Mouse (Mus musculus) stomach, embryonic 15.5 days (tissue): ENCODE data around the gene BC107364. TPM values are rescaled to one million over a fixed set of nuclear protein-coding genes. Genes with fewer than 3 reads are reported as not detected.
A peak's percentile ranks its signal among the peaks of the same experiment; 100 is the strongest.
"Not testable (repeated sequence)": the region's sequence is repeated elsewhere in the genome, so short reads cannot be mapped to it uniquely, and the experiment has no call there.

Source experiments
- ATAC-seq: fragments of 200-750 bp; cut with Nextera tagmentation; 2 replicates; pipeline ENCODE4 v1.8.0; 2017; ENCODE audit warnings: low read depth, moderate number of reproducible peaks, moderate TSS enrichment; ENCODE audit not compliant: insufficient read depth, low FRiP score
- H3K27ac ChIP-seq: fragments of 300-500 bp; sonication (generic); 2 replicates; pipeline ENCODE4 v1.5.1; 2015; ENCODE audit warnings: mild to moderate bottlenecking, inconsistent platforms
- H3K27me3 ChIP-seq: fragments of 300-500 bp; sonication (generic); replicated peaks from 2 replicates; pipeline ENCODE4 v1.6.1; 2015; ENCODE audit warnings: inconsistent platforms
- H3K36me3 ChIP-seq: fragments of 300-500 bp; sonication (generic); 2 replicates; pipeline ENCODE4 v1.6.1; 2015; ENCODE audit warnings: inconsistent platforms
- H3K4me1 ChIP-seq: fragments of 300-500 bp; sonication (generic); 2 replicates; pipeline ENCODE4 v1.6.1; 2015; ENCODE audit warnings: inconsistent platforms
- H3K4me2 ChIP-seq: fragments of 300-500 bp; sonication (generic); 2 replicates; pipeline ENCODE4 v1.6.1; 2015; ENCODE audit warnings: mild to moderate bottlenecking, inconsistent platforms
- H3K4me3 ChIP-seq: fragments of 300-500 bp; sonication (generic); replicated peaks from 2 replicates; pipeline ENCODE4 v1.5.1; 2015; ENCODE audit warnings: inconsistent platforms
- H3K9ac ChIP-seq: fragments of 300-500 bp; sonication (generic); 2 replicates; pipeline ENCODE4 v1.6.1; 2015; ENCODE audit warnings: inconsistent platforms
- H3K9me3 ChIP-seq: fragments of 300-500 bp; sonication (generic); 2 replicates; pipeline ENCODE4 v1.6.1; 2016; ENCODE audit warnings: inconsistent platforms
- WGBS: fragments of 180-500 bp; shearing (Covaris S2); methylation state at CpG from one replicate; pipeline ENCODE4 v1.1.7; 2015; 5-methylcytosine and 5-hydroxymethylcytosine counted together
- polyA plus RNA-seq: library from polyadenylated mRNA; unstranded; fragments of >200 nt; fragmentation: Nextera tagmentation; extraction: Ambion mirVana; gene quantifications from 2 replicates; pipeline ENCODE4 v1.2.1, GENCODE M21; 2015

Gene BC107364
- polyA plus RNA-seq, 1 experiment from 2014 or later = 0.37 TPM

- H3K4me1 ChIP-seq, H3K9ac ChIP-seq, H3K27me3 ChIP-seq, H3K4me2 ChIP-seq, H3K4me3 ChIP-seq, H3K27ac ChIP-seq, ATAC-seq, H3K9me3 ChIP-seq, H3K36me3 ChIP-seq: not testable (repeated sequence)
- WGBS = 56% methylated on average over 7 of the region's 7 CpGs
Observed at GRCm38 (mm10) chr3:96483044-96483443, 30.9 kb upstream of the BC107364 start.

- Histone ChIP-seq H3K27me3 (peaks cover 5% of the 10 kb centered on the region), H3K36me3 (no peaks in the 10 kb centered on the region), H3K4me1 (0 out of 2 replicates have a peak, but pooled peaks cover 4% of the 10 kb centered on the region), H3K9me3 (no peaks in the 10 kb centered on the region), H3K4me2 (no peak overlapping the region), H3K9ac (no peak overlapping the region), H3K27ac (no peak overlapping the region), H3K4me3 (no peak overlapping the region)
- no peak for ATAC-seq
- 88% methylated on average over 13 of the region's 13 CpGs for WGBS
Observed at GRCm38 (mm10) chr3:96482451-96482850, 30.3 kb upstream of the BC107364 start.

- Histone ChIP-seq H3K9ac (no peak overlapping the region), H3K27me3 (peaks cover 8% of the 10 kb centered on the region), H3K4me2 (no peak overlapping the region), H3K4me1 (no peaks in the 10 kb centered on the region), H3K27ac (no peak overlapping the region), H3K9me3 (no peaks in the 10 kb centered on the region), H3K4me3 (no peak overlapping the region), H3K36me3 (no peaks in the 10 kb centered on the region)
- 85% methylated on average over 3 of the region's 3 CpGs for WGBS
- no peak for ATAC-seq
Observed at GRCm38 (mm10) chr3:96481856-96482255, 29.8 kb upstream of the BC107364 start.

GRCm38 (mm10) chr3:96480684-96481270 is 28.7 kb upstream of the BC107364 start:
- Histone ChIP-seq H3K4me2 (no peak overlapping the region), H3K9me3 (no peaks in the 10 kb centered on the region), H3K4me3 (no peak overlapping the region), H3K4me1 (no peaks in the 10 kb centered on the region), H3K27me3 (peaks cover 15% of the 10 kb centered on the region), H3K27ac (no peak overlapping the region), H3K36me3 (no peaks in the 10 kb centered on the region), H3K9ac (no peak overlapping the region)
- no peak for ATAC-seq
- WGBS = 78% methylated on average over 4 of the region's 4 CpGs

GRCm38 (mm10) chr3:96479249-96479648 is 27.1 kb upstream of the BC107364 start:
- peaks cover 5% of the 10 kb centered on the region for H3K4me1 ChIP-seq
- H3K27me3 ChIP-seq = peaks cover 24% of the 10 kb centered on the region
- H3K4me3 ChIP-seq = no peak overlapping the region
- no peak overlapping the region for H3K9ac ChIP-seq
- no peak overlapping the region for H3K27ac ChIP-seq
- H3K36me3 ChIP-seq = no peaks in the 10 kb centered on the region
- 21% methylated on average over 3 of the region's 3 CpGs for WGBS
- ATAC-seq = peak; percentile 35; the same call in 1 of the 2 replicates
- H3K9me3 ChIP-seq = no peaks in the 10 kb centered on the region
- H3K4me2 ChIP-seq = no peak overlapping the region

- Histone ChIP-seq H3K27ac (no peak overlapping the region), H3K27me3 (peaks cover 34% of the 10 kb centered on the region), H3K4me1 (peaks cover 5% of the 10 kb centered on the region), H3K4me3 (no peak overlapping the region), H3K9me3 (no peaks in the 10 kb centered on the region), H3K36me3 (no peaks in the 10 kb centered on the region), H3K4me2 (no peak overlapping the region), H3K9ac (no peak overlapping the region)
- 73% methylated on average over 6 of the region's 6 CpGs for WGBS
- no peak for ATAC-seq
Observed at GRCm38 (mm10) chr3:96477558-96477957, 25.5 kb upstream of the BC107364 start.

GRCm38 (mm10) chr3:96477084-96477483 is 25.0 kb upstream of the BC107364 start:
- Histone ChIP-seq H3K4me3 (no peak overlapping the region), H3K27ac (no peak overlapping the region), H3K9ac (no peak overlapping the region), H3K4me2 (no peak overlapping the region), H3K4me1 (peaks cover 5% of the 10 kb centered on the region), H3K27me3 (peaks cover 34% of the 10 kb centered on the region), H3K9me3 (no peaks in the 10 kb centered on the region), H3K36me3 (no peaks in the 10 kb centered on the region)
- 46% methylated on average over 3 of the region's 3 CpGs for WGBS
- ATAC-seq = no peak

GRCm38 (mm10) chr3:96474909-96475655 is 23.0 kb upstream of the BC107364 start:
- Histone ChIP-seq H3K27ac (no peak overlapping the region), H3K4me2 (peak overlapping the region; percentile 82), H3K4me3 (peak overlapping the region; percentile 36), H3K27me3 (peaks cover 34% of the 10 kb centered on the region), H3K36me3 (no peaks in the 10 kb centered on the region), H3K4me1 (peaks cover 5% of the 10 kb centered on the region), H3K9ac (peak overlapping the region; percentile 24; the same call in 1 of the 2 replicates), H3K9me3 (no peaks in the 10 kb centered on the region)
- no peak for ATAC-seq
- 4% methylated on average over 44 of the region's 44 CpGs for WGBS

GRCm38 (mm10) chr3:96473556-96473955 is 21.4 kb upstream of the BC107364 start:
- not testable (repeated sequence) for H3K9ac ChIP-seq, H3K9me3 ChIP-seq, H3K27ac ChIP-seq, H3K4me1 ChIP-seq, H3K36me3 ChIP-seq, H3K4me2 ChIP-seq, H3K4me3 ChIP-seq, ATAC-seq
- whole genome bisulfite sequencing = 60% methylated on average over 3 of the region's 3 CpGs
- H3K27me3 ChIP-seq = peaks cover 34% of the 10 kb centered on the region

GRCm38 (mm10) chr3:96472066-96472465 is 20.0 kb upstream of the BC107364 start:
- no peak overlapping the region for H3K27ac ChIP-seq
- ATAC-seq = no peak
- H3K4me2 ChIP-seq = no peak overlapping the region
- 84% methylated on average over 5 of the region's 5 CpGs for WGBS
- no peak overlapping the region for H3K9ac ChIP-seq
- no peak overlapping the region for H3K4me3 ChIP-seq
- H3K9me3 ChIP-seq = no peaks in the 10 kb centered on the region
- H3K4me1 ChIP-seq = peaks cover 5% of the 10 kb centered on the region
- peaks cover 25% of the 10 kb centered on the region for H3K27me3 ChIP-seq
- H3K36me3 ChIP-seq = no peaks in the 10 kb centered on the region

GRCm38 (mm10) chr3:96469626-96470025 is 17.5 kb upstream of the BC107364 start:
- H3K9ac ChIP-seq = no peak overlapping the region
- no peak overlapping the region for H3K4me2 ChIP-seq
- H3K4me1 ChIP-seq = peaks cover under 1% of the 10 kb centered on the region; the same call in 1 of the 2 replicates
- H3K27me3 ChIP-seq = peaks cover 15% of the 10 kb centered on the region
- no peaks in the 10 kb centered on the region for H3K36me3 ChIP-seq
- H3K9me3 ChIP-seq = no peaks in the 10 kb centered on the region
- WGBS = 78% methylated on average over 3 of the region's 3 CpGs
- ATAC-seq = no peak
- H3K4me3 ChIP-seq = no peak overlapping the region
- no peak overlapping the region for H3K27ac ChIP-seq

GRCm38 (mm10) chr3:96468335-96468734 is 16.2 kb upstream of the BC107364 start:
- H3K9me3 ChIP-seq, H3K27ac ChIP-seq, H3K36me3 ChIP-seq, H3K4me3 ChIP-seq, H3K4me2 ChIP-seq, ATAC-seq, H3K9ac ChIP-seq, H3K4me1 ChIP-seq: not testable (repeated sequence)
- peaks cover 11% of the 10 kb centered on the region; the same call in 1 of the 2 replicates for H3K27me3 ChIP-seq
- 90% methylated on average over 3 of the region's 3 CpGs for WGBS
